Mouse (Mus musculus) brown adipose tissue, adult 24 weeks (tissue): Measurements from ENCODE around the gene Gnas. TPM values are rescaled to one million over a fixed set of nuclear protein-coding genes. Genes with fewer than 3 reads are reported as not detected.
"Not testable (repeated sequence)": the region's sequence is repeated elsewhere in the genome, so short reads cannot be mapped to it uniquely, and the experiment has no call there.

Experiments
- H3K27ac ChIP-seq: fragments of 200-500 bp; replicated peaks from 2 replicates; pipeline ENCODE4 v1.5.1; 2012; ENCODE audit warnings: low read depth, mild to moderate bottlenecking, low read length
- H3K4me1 ChIP-seq: fragments of 200-500 bp; 2 replicates; pipeline ENCODE4 v1.6.1; 2012; ENCODE audit warnings: low read length, mixed read lengths; ENCODE audit not compliant: control insufficient read depth, insufficient read depth, insufficient read length
- H3K4me3 ChIP-seq: fragments of 200-500 bp; 2 replicates; pipeline ENCODE4 v1.5.1; 2012; ENCODE audit warnings: low read depth, mild to moderate bottlenecking, low read length, moderate library complexity; ENCODE audit not compliant: insufficient read depth
- polyA plus RNA-seq: library from polyadenylated mRNA; stranded (reverse); fragments of >200 nt; gene quantifications from 2 replicates; pipeline ENCODE4 v1.2.4, GENCODE M21; 2012; ENCODE audit not compliant: missing spikeins, insufficient read depth, insufficient read length

Gene Gnas
- polyA plus RNA-seq, 1 experiment, result 2,899 TPM

DNA sequence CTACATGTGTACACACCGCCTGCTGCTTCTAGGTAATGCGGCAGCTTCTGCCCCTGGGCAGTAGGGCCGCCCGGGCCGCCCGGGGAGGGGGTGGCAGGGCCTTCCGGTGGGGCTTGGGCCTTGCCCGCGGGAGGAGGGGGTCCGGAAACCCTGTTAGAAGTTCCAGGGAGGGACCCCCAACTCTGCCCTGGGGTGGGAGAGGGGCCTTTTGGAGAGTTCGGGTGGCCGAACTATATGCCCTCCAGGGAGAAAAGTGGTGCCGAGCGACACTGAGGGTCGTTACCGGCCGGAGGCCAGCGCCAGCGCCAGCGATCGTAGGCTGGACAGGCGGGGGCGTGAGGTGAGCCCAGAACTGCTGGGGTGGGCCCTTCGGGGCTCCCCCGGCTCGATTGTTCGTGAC lies 16.1 kb downstream of the Gnas start:
- H3K27ac ChIP-seq, result no peak overlapping the region
- no peak overlapping the region for H3K4me3 ChIP-seq
- no peaks in the 10 kb centered on the region; the same call in 1 of the 2 replicates for H3K4me1 ChIP-seq

- no peaks in the 10 kb centered on the region; the same call in 1 of the 2 replicates for H3K4me1 ChIP-seq
- no peak overlapping the region for H3K4me3 ChIP-seq
- H3K27ac ChIP-seq, result no peak overlapping the region
Measured at GRCm38 (mm10) chr2:174300666-174301065, 16.5 kb downstream of the Gnas start.

DNA sequence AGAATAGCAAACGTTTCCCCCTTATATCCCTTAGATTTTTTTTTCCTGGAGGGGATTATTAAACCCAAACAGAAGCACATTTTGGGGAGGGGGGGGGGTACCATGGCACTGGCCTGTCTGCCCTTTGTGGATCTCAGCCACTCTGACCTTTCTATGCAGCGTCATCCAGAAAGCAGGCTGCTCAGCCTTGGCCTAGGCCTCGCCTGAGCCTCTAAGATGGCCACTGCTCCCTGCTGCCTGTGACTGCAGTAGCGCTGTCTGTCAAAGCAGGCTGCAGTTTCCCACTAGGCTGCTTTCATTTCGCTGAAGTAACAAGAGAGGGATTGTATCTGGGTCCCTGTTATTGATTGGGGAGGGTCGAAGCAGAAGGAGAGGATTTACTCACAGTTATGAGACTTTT lies 18.4 kb downstream of the Gnas start:
- no peak overlapping the region for H3K27ac ChIP-seq
- H3K4me1 ChIP-seq, result no peaks in the 10 kb centered on the region; the same call in 1 of the 2 replicates
- no peak overlapping the region for H3K4me3 ChIP-seq

DNA sequence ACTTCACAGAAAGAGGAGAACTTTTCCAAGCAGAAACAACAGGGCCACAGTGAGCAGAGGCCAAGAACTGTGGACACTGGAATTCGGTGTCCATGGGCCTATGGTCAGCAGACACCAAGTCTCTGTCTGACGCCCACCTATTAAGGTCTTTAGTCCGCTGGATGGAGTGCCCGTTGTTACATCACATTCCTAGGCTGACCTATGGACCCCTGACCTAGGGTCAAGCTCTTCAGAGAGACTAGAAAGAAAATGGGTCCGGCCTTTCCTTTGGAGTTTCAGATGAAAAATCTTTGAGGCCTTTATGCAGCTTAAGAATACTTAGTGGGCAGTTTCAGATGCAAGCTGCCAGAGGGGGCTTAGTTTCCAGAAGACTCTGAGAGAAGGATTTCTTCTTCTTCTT lies 21.5 kb downstream of the Gnas start:
- Histone ChIP-seq H3K4me1 (no peaks in the 10 kb centered on the region), H3K27ac (no peak overlapping the region), H3K4me3 (no peak overlapping the region)

DNA sequence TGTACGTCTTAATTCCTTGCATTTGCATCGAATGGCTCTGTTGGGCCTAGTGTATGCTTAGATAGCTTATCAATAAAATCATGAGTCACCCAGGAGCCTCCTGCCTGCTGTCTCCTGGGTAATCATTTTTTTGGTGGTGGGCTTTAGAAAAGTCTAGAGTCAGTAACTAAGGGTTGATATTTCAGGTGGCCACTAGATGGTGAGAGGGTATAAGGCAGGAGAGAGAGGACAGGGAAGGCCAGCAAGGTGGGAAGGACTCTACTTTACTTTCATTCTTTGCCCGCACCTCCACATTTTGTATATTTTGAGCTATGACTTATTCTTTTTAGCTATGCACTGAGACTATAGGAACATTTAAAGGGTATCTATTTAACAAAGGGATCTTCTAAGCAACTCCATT lies 23.8 kb downstream of the Gnas start:
- Histone ChIP-seq H3K27ac (no peak overlapping the region), H3K4me1 (no peaks in the 10 kb centered on the region), H3K4me3 (no peak overlapping the region)

DNA sequence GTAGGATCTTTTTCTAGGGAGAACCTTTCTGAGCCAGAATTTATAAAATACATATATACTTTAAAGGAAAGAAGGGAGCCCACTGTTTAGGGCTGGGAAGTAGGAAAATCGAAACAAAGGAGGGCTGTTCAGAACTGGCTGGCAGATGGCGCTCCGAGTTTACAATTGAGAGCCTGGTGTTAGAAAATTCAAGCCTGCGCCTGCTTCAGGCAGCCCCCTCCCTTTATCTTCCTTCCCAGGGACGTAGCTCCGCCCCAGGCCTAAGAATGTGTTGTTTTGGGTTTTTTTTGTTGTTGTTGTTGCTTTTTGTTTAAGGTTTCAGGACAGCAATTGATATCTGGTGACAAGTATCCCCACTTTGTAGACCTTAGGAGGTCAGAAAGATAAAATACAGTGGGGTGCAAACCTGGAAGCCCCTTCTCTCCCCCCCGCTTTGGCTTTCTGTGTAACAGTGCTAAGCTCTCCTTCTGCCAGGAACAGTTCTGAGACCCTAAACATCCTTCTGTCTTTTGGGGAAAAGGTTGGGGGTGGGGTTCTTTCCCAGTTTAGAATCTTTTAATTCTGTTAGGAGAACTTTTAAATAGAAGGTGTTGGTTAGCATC lies 26.9 kb downstream of the Gnas start:
- Histone ChIP-seq H3K4me3 (no peak overlapping the region), H3K4me1 (no peaks in the 10 kb centered on the region), H3K27ac (no peak overlapping the region)

DNA sequence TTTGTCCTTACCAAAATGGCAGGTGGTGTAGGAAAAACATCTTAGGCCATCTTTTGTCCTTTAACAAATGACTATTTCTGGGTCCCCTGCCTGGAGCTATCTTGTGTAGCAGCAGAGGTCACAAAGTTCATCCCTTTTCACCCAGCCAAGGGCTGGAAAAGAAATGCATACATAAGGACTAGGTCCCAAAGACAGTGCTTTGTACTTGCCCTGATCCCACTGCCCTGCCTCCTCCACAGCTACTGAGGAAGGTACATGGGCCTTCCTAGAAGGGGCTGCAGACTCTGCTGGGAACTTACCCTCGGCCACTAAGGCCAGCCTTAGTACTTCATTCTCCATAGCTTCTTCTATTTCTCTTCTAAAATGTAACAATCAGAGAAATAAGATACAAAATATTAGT lies 27.5 kb downstream of the Gnas start:
- no peaks in the 10 kb centered on the region for H3K4me1 ChIP-seq
- no peak overlapping the region for H3K27ac ChIP-seq
- H3K4me3 ChIP-seq, result no peak overlapping the region

DNA sequence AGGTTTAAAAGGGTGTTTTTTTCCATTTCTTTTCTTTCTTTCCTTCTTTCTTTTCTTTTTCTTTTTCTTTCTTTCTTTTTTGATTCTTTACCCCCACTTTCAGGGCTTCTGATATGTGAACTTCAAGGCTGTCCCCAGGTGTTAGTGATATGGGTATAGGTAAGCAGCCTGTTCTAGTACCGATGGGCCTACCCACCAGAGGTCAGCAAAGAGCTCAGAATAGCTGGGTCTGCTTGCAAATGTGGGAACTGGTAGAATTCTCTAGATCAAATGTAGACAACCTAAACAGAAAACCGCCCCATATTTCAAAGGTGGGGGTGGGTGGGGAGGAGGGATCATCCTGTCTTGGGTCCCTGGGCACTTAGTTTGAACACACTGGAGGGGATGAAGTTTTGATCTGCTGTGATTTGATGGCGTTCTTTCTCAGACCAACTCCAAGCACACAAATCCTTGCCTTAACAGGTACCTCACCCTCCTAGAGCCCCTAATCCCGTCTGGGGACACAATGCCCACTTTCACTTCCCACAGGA lies 28.1 kb downstream of the Gnas start:
- no peak overlapping the region for H3K27ac ChIP-seq
- H3K4me3 ChIP-seq, result no peak overlapping the region
- no peaks in the 10 kb centered on the region for H3K4me1 ChIP-seq

DNA sequence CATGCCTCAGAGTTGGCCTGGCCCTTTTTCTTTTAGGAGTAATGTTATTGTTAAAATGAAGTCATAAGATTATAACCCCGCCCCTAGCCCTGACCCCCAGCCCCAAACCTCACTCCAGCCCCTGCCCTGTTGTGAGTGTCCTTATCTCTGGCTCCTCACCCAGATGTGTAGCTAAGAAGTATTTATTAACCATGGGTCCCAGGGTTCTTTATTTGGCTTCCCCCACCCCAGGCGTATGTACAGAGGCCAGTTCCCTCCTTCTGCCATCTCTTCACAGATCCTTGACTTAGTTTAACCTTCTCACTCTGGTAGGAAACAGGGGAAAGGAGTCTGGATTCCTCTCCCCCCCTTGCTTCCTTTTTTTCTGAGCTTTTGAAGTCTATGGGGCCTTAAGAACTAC lies 28.5 kb downstream of the Gnas start:
- no peak overlapping the region for H3K4me3 ChIP-seq
- no peaks in the 10 kb centered on the region for H3K4me1 ChIP-seq
- no peak overlapping the region for H3K27ac ChIP-seq

- not testable (repeated sequence) for H3K4me1 ChIP-seq, H3K27ac ChIP-seq, H3K4me3 ChIP-seq
Measured at GRCm38 (mm10) chr2:174315445-174315844, 31.3 kb downstream of the Gnas start.

GRCm38 (mm10) chr2:174316661-174317060 lies 32.5 kb downstream of the Gnas start:
- no peaks in the 10 kb centered on the region for H3K4me1 ChIP-seq
- no peak overlapping the region for H3K4me3 ChIP-seq
- H3K27ac ChIP-seq, result no peak overlapping the region

- Histone ChIP-seq H3K4me3 (no peak overlapping the region), H3K27ac (no peak overlapping the region), H3K4me1 (no peaks in the 10 kb centered on the region)
Measured at GRCm38 (mm10) chr2:174325989-174326388, 41.9 kb downstream of the Gnas start.

DNA sequence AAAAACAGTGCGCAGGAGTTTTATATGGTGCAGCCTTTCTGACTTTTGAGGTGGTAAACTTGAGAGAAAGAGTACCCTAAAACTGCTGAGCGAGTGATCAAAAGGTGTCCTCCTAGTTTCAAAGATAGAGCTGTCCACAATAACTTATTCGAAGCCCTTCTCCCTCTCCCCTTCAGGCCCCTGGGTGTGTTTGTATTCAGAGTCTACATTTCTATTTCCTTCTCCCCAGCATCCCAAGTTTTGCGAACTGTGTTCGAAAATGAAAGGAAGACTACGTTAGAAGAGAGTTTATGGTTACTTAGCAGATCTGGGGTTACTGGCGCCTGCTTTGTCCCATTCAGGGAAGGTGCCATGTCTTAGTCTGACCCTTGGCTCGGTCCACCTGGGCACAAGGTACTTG lies 42.4 kb downstream of the Gnas start:
- H3K4me1 ChIP-seq, result no peaks in the 10 kb centered on the region
- peak overlapping the region; percentile 85 for H3K4me3 ChIP-seq
- H3K27ac ChIP-seq, result no peak overlapping the region

- no peaks in the 10 kb centered on the region; the same call in 1 of the 2 replicates for H3K4me1 ChIP-seq
- H3K27ac ChIP-seq, result peak overlapping the region; percentile 90
- H3K4me3 ChIP-seq, result peak overlapping the region; percentile 85
Measured at GRCm38 (mm10) chr2:174327295-174327981, 43.3 kb downstream of the Gnas start.

- Histone ChIP-seq H3K4me1 (peaks cover under 1% of the 10 kb centered on the region), H3K27ac (peak overlapping the region; percentile 90), H3K4me3 (peak overlapping the region; percentile 85)
Measured at GRCm38 (mm10) chr2:174328358-174328905, 44.3 kb downstream of the Gnas start.
